Mouse (Mus musculus): ENCODE measurements at regions not wholly inside any gene's neighbourhood (a gene's known extent, or its start where the extent isn't known, plus 50 kb on each side); places are given as distances from the start of the nearest gene placed in this dataset.

DNA sequence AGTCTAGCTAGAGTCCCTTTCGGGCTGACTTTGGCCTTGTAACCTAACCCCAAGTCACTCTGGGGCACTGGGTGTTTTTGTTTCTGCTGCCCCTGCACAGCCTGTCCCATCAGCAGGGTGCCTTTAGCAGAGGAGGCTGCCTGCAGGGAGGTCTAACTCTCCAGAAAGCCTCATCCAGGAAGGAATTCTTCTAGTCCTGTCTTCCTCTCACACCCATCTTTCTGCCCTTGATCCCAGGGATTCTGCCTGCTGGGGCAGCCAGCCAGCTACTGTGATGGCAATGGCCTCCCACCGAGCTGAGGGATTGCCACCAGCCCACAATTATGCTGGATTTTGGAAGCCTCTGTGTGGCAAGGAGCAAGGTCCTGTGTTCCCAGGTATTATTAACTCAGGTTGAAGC, 95.6 kb upstream of the Ptch1 start:
- no peaks in the 10 kb centered on the region for H3K36me3 ChIP-seq (ENCODE audit: control insufficient read depth, insufficient read depth, low read length)
- H3K4me1 ChIP-seq (ENCODE audit: control insufficient read depth, insufficient read depth, insufficient read length, low read length) = no peaks in the 10 kb centered on the region
- 51% methylated on average over 2 of the region's 2 CpGs for WGBS
- no peak overlapping the region for H3K4me3 ChIP-seq (ENCODE audit: low read depth, low read length)
- no peaks in the 10 kb centered on the region for H3K27me3 ChIP-seq (ENCODE audit: control insufficient read depth, insufficient read depth, low read length)
- TF ChIP-seq CTCF (IDR thresholded peaks at IDR 0.05; ENCODE audit: extremely low read depth, insufficient read length, insufficient replicate concordance, low read depth, low read length) (no peak), POLR2A (IDR thresholded peaks at IDR 0.05; ENCODE audit: low read depth, low read length) (no peak)
- 0 out of 2 replicates have a peak overlapping the region, but pooled peaks have one; percentile 8 for H3K27ac ChIP-seq (ENCODE audit: insufficient read depth, low read depth, low read length)

DNA sequence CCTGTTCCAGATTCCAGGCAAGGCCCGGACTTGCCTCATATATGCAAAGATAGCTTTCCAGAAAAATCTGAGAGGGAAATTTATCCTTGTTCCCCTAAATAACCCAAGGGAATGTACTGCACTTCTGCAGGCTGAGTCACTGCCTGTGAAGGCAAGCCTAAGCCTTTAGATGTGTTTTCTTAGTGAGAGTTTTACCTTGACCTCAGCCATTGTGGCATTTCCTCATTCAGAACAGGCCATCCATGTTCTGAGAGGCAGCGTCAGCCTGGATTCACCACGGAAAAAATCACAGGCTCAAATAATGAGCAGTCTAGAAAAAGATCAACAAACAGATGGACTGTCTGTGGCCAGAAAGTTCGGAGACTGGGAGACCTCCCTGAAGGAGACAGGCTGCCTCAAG, 99.0 kb upstream of the Ptch1 start:
- TF ChIP-seq POLR2A (IDR thresholded peaks at IDR 0.05; ENCODE audit: low read depth, low read length) (no peak), CTCF (IDR thresholded peaks at IDR 0.05; ENCODE audit: extremely low read depth, insufficient read length, insufficient replicate concordance, low read depth, low read length) (no peak)
- H3K4me1 ChIP-seq (ENCODE audit: control insufficient read depth, insufficient read depth, insufficient read length, low read length) = no peaks in the 10 kb centered on the region
- no peak overlapping the region for H3K27ac ChIP-seq (ENCODE audit: insufficient read depth, low read depth, low read length)
- 77% methylated on average over 4 of the region's 4 CpGs for WGBS
- no peaks in the 10 kb centered on the region for H3K36me3 ChIP-seq (ENCODE audit: control insufficient read depth, insufficient read depth, low read length)
- peaks cover under 1% of the 10 kb centered on the region; the same call in 1 of the 2 replicates for H3K27me3 ChIP-seq (ENCODE audit: control insufficient read depth, insufficient read depth, low read length)
- no peak overlapping the region for H3K4me3 ChIP-seq (ENCODE audit: low read depth, low read length)

DNA sequence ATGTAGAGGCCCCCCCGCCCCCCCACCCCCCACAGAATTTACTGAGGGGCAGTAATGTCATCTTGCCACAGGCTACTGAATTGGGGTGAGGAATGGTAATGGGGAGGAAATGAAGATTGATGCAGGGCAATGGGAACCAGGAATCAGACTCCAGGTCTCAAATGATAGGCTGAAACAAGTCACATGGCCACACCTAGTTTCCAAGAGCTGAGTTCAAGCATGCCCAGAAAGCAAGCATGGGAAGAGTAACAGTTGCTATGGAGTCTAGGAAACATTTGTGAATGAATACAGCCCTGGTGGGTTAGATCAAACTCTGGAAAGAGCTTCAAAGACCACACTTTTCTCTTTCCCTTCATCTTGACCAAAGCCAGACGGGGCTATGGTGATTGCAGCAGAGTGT, 104.3 kb upstream of the Ptch1 start:
- no peak for TF ChIP-seq CTCF (IDR thresholded peaks at IDR 0.05; ENCODE audit: extremely low read depth, insufficient read length, insufficient replicate concordance, low read depth, low read length)
- no peak for TF ChIP-seq POLR2A (IDR thresholded peaks at IDR 0.05; ENCODE audit: low read depth, low read length)
- H3K27me3 ChIP-seq (ENCODE audit: control insufficient read depth, insufficient read depth, low read length) = peaks cover 19% of the 10 kb centered on the region
- H3K27ac ChIP-seq (ENCODE audit: insufficient read depth, low read depth, low read length) = no peak overlapping the region
- H3K4me1 ChIP-seq (ENCODE audit: control insufficient read depth, insufficient read depth, insufficient read length, low read length) = no peaks in the 10 kb centered on the region
- no peak overlapping the region for H3K4me3 ChIP-seq (ENCODE audit: low read depth, low read length)
- no peaks in the 10 kb centered on the region for H3K36me3 ChIP-seq (ENCODE audit: control insufficient read depth, insufficient read depth, low read length)
- WGBS = 67% methylated on average over 2 of the region's 2 CpGs

DNA sequence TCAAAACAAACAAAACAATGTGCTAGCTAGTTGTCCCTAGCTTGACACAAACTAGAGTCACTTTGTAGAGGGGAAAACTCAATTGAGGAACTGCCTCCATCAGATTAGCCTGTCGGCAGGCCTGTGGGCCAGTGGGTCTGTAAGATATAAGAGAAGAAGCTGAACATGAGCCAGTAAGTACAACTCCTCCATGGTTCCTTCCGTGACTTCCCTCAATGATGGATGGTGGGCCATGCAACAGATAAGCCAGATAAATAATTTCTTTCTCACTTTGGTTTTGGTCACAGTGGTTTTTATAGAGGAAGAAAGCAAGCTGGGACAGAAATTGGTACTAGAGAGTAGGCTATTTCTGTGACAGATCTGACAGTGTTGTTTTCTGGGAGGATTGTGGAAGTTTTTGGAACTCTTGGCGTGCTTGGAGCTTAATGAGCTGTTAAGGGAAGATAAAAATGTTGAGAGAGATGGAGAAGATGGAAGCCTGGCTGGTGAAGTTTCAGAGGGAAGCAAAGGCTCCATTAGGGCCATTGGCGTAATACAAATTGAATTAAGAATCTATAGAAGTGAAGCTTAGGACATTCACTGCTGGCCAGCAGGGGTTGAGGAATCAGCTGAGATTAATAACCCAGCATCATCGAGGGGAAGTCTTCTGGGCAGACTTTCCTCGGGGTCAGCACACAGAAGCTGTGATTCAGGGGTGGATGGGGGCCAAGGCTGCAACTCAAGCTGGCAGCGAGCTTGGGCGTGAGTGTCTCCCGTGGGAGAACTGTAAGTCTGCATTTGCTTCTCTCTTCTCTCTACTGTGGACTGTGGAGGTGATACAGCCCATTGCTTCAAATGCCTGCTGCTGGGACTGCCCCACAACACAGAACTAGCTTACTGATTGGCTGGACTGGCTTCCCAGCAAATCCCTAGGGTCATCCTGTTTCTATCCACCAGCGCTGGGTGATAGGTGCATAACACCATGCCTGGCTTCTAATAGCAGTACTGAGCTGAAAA, 105.2 kb upstream of the Ptch1 start:
- no peak overlapping the region for H3K4me3 ChIP-seq (ENCODE audit: low read depth, low read length)
- H3K36me3 ChIP-seq (ENCODE audit: control insufficient read depth, insufficient read depth, low read length) = no peaks in the 10 kb centered on the region
- no peak overlapping the region for H3K27ac ChIP-seq (ENCODE audit: insufficient read depth, low read depth, low read length)
- H3K4me1 ChIP-seq (ENCODE audit: control insufficient read depth, insufficient read depth, insufficient read length, low read length) = no peaks in the 10 kb centered on the region
- peaks cover 19% of the 10 kb centered on the region for H3K27me3 ChIP-seq (ENCODE audit: control insufficient read depth, insufficient read depth, low read length)
- WGBS = 71% methylated on average over 10 of the region's 10 CpGs
- TF ChIP-seq CTCF (IDR thresholded peaks at IDR 0.05; ENCODE audit: extremely low read depth, insufficient read length, insufficient replicate concordance, low read depth, low read length) = no peak
- no peak for TF ChIP-seq POLR2A (IDR thresholded peaks at IDR 0.05; ENCODE audit: low read depth, low read length)

DNA sequence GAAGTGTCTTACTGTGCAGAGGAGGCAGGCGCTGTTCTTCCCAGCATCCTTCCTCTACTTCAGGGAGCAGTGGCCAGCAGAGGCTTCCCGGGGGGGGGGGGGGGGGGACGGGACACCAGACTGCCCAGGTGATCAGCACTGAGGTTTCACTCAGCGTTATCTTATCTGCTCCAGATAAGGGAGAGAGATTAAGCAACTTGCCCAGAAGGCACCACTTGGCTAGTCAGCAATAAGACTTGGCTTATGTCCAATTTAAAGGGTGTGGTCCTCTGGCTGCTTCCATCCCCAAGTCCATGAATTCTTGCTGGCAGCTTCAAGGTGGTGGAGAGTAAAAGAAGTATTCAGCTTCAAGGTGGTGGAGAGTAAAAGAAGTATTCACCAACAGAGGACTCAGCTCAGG, 108.9 kb upstream of the Ptch1 start:
- Histone ChIP-seq H3K4me1 (ENCODE audit: control insufficient read depth, insufficient read depth, insufficient read length, low read length) (no peaks in the 10 kb centered on the region), H3K4me3 (ENCODE audit: low read depth, low read length) (no peak overlapping the region), H3K36me3 (ENCODE audit: control insufficient read depth, insufficient read depth, low read length) (no peaks in the 10 kb centered on the region), H3K27ac (ENCODE audit: insufficient read depth, low read depth, low read length) (no peak overlapping the region), H3K27me3 (ENCODE audit: control insufficient read depth, insufficient read depth, low read length) (peaks cover 23% of the 10 kb centered on the region)
- no peak for TF ChIP-seq POLR2A (IDR thresholded peaks at IDR 0.05; ENCODE audit: low read depth, low read length)
- TF ChIP-seq CTCF (IDR thresholded peaks at IDR 0.05; ENCODE audit: extremely low read depth, insufficient read length, insufficient replicate concordance, low read depth, low read length) = no peak
- 11% methylated on average over 4 of the region's 4 CpGs for WGBS

DNA sequence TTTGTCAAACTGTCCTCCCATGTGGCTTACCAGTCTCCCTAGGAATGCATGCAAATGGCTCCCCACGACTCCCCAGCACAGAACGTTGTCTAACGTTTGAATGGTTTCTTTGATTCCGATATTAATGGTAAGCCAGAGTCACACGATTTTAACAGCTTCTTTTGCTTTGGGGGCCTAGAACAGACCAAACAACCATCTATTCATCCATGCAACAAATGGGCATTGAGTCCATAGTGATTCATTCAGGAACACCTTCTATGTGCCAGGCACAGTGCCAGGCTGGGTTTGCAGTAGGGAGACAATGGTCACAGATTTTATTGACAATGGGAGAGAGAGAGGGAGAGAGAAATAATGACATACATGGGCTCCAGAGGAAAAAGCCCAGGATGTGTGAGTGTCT, 118.6 kb upstream of the Ptch1 start:
- no peak overlapping the region for H3K4me3 ChIP-seq (ENCODE audit: low read depth, low read length)
- WGBS = 76% methylated on average over 5 of the region's 5 CpGs
- no peaks in the 10 kb centered on the region for H3K27me3 ChIP-seq (ENCODE audit: control insufficient read depth, insufficient read depth, low read length)
- H3K36me3 ChIP-seq (ENCODE audit: control insufficient read depth, insufficient read depth, low read length) = no peaks in the 10 kb centered on the region
- TF ChIP-seq CTCF (IDR thresholded peaks at IDR 0.05; ENCODE audit: extremely low read depth, insufficient read length, insufficient replicate concordance, low read depth, low read length) (no peak), POLR2A (IDR thresholded peaks at IDR 0.05; ENCODE audit: low read depth, low read length) (no peak)
- no peak overlapping the region for H3K27ac ChIP-seq (ENCODE audit: insufficient read depth, low read depth, low read length)
- no peaks in the 10 kb centered on the region for H3K4me1 ChIP-seq (ENCODE audit: control insufficient read depth, insufficient read depth, insufficient read length, low read length)

DNA sequence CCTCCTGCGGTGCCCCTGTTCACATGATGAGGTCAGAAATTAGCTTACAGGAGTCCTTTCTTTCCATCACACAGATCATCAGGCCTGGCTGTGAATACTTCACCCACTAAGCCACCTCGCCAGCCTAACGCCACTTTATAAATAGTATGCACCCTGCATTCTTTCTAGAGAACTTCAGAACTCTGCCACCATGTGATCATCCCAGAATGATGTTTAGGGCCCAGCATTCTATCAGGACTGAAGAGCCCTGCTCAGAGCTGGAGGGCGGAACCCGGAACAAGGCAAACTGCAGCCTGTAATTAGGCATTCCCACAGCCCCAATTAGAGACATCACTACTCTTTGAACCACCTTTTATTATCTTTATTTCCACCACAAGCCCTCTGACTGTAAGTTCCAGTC, 120.2 kb upstream of the Ptch1 start:
- H3K4me1 ChIP-seq (ENCODE audit: control insufficient read depth, insufficient read depth, insufficient read length, low read length) = no peaks in the 10 kb centered on the region
- H3K27me3 ChIP-seq (ENCODE audit: control insufficient read depth, insufficient read depth, low read length) = no peaks in the 10 kb centered on the region
- WGBS = 64% methylated on average over 5 of the region's 5 CpGs
- TF ChIP-seq CTCF (IDR thresholded peaks at IDR 0.05; ENCODE audit: extremely low read depth, insufficient read length, insufficient replicate concordance, low read depth, low read length) (no peak), POLR2A (IDR thresholded peaks at IDR 0.05; ENCODE audit: low read depth, low read length) (no peak)
- H3K36me3 ChIP-seq (ENCODE audit: control insufficient read depth, insufficient read depth, low read length) = no peaks in the 10 kb centered on the region
- H3K27ac ChIP-seq (ENCODE audit: insufficient read depth, low read depth, low read length) = no peak overlapping the region; the same call in 1 of the 2 replicates
- H3K4me3 ChIP-seq (ENCODE audit: low read depth, low read length) = no peak overlapping the region

All from small intestine, adult 2 months (tissue).